Mouse (Mus musculus) intestine, embryonic 15.5 days (tissue): ENCODE data around the gene Ykt6. TPM values are rescaled to one million over a fixed set of nuclear protein-coding genes. Genes with fewer than 3 reads are reported as not detected.

Experiments
- ATAC-seq: fragments of 200-750 bp; cut with Nextera tagmentation; 2 replicates; pipeline ENCODE4 v1.8.0; 2017; ENCODE audit warnings: moderate TSS enrichment, moderate library complexity
- H3K27ac ChIP-seq: fragments of 300-500 bp; sonication (generic); 2 replicates; pipeline ENCODE4 v1.5.1; 2015; ENCODE audit warnings: mild to moderate bottlenecking, inconsistent platforms
- H3K27me3 ChIP-seq: fragments of 300-500 bp; sonication (generic); replicated peaks from 2 replicates; pipeline ENCODE4 v1.6.1; 2015; ENCODE audit warnings: inconsistent platforms
- H3K36me3 ChIP-seq: fragments of 300-500 bp; sonication (generic); 2 replicates; pipeline ENCODE4 v1.6.1; 2015; ENCODE audit warnings: inconsistent platforms
- H3K4me1 ChIP-seq: fragments of 300-500 bp; sonication (generic); replicated peaks from 2 replicates; pipeline ENCODE4 v1.6.1; 2015; ENCODE audit warnings: inconsistent platforms
- H3K4me2 ChIP-seq: fragments of 300-500 bp; sonication (generic); replicated peaks from 2 replicates; pipeline ENCODE4 v1.6.1; 2015; ENCODE audit warnings: mild to moderate bottlenecking, inconsistent platforms
- H3K4me3 ChIP-seq: fragments of 300-500 bp; sonication (generic); replicated peaks from 2 replicates; pipeline ENCODE4 v1.5.1; 2015; ENCODE audit warnings: inconsistent platforms
- H3K9ac ChIP-seq: fragments of 300-500 bp; sonication (generic); 2 replicates; pipeline ENCODE4 v1.6.1; 2015; ENCODE audit warnings: inconsistent platforms
- H3K9me3 ChIP-seq: fragments of 300-500 bp; sonication (generic); 2 replicates; pipeline ENCODE4 v1.6.1; 2016; ENCODE audit warnings: inconsistent platforms
- WGBS: fragments of 180-500 bp; shearing (Covaris S2); methylation state at CpG from one replicate; pipeline ENCODE4 v1.1.7; 2015; 5-methylcytosine and 5-hydroxymethylcytosine counted together
- polyA plus RNA-seq: library from polyadenylated mRNA; unstranded; fragments of >200 nt; fragmentation: Nextera tagmentation; extraction: Ambion mirVana; gene quantifications from 2 replicates; pipeline ENCODE4 v1.2.1, GENCODE M21; 2015

Ykt6 gene
- 48.7 and 51.8 TPM in 2 replicates for polyA plus RNA-seq

GRCm38 (mm10) chr11:5955546-5956276, at the start of gene Ykt6:
Gene Ykt6 (plus strand): TSS chr11:5955693.
- Histone ChIP-seq H3K36me3 (no peaks in the 10 kb centered on the region), H3K9ac (peak within 1 kb of the TSS; percentile 85), H3K4me2 (peak within 1 kb of the TSS; percentile 83), H3K27me3 (no peaks in the 10 kb centered on the region), H3K9me3 (no peaks in the 10 kb centered on the region), H3K27ac (peak within 1 kb of the TSS; percentile 96), H3K4me3 (peak within 1 kb of the TSS; percentile 88), H3K4me1 (peaks cover 10% of the 10 kb centered on the region)
- under 1% methylated on average over 71 of the region's 71 CpGs for WGBS
- peak; percentile 98 for ATAC-seq

DNA sequence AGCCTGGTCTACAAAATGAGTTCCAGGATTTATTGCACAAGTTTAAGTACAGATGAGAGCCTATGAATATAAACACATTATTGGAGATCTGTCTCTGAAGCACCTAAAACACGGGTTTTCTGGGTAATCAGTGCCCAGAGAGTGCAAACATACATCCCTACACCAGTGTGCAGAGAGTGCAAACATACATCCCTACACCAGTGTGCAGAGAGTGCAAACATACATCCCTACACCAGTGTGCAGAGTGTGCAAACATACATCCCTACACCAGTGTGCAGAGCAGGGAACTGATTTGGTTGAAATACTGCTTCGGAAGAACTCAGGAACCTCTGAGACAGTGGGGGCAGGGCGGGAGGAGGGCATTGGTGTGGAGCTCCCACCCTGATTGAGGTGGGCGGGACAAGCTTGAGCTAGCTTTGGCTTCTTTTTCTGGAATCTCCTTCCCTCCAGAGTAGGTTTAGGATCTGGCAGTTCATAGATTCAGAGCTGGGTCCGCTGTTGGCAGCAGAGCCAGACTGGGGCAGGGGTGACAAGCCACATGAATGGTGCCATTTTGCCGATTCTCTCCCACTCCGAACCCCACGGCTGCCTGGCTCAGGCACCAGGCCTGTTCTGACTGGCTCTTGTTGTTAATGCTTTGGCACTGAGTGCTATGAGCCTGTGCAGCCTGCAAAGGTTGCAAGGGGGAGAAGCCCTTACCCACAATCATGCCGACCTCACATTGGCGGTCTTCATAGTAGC, 49.5 kb upstream of the Ykt6 start:
- Histone ChIP-seq H3K9me3 (no peaks in the 10 kb centered on the region), H3K9ac (no peak overlapping the region), H3K4me3 (no peak overlapping the region), H3K27ac (no peak overlapping the region), H3K27me3 (no peaks in the 10 kb centered on the region), H3K4me2 (no peak overlapping the region), H3K36me3 (no peaks in the 10 kb centered on the region), H3K4me1 (peaks cover 18% of the 10 kb centered on the region)
- WGBS, result 85% methylated on average over 10 of the region's 10 CpGs
- ATAC-seq, result no peak

GRCm38 (mm10) chr11:5907096-5907495, 48.4 kb upstream of the Ykt6 start:
- Histone ChIP-seq H3K4me1 (peaks cover 7% of the 10 kb centered on the region), H3K4me2 (no peak overlapping the region), H3K9me3 (no peaks in the 10 kb centered on the region), H3K4me3 (no peak overlapping the region), H3K9ac (no peak overlapping the region), H3K36me3 (no peaks in the 10 kb centered on the region), H3K27ac (no peak overlapping the region), H3K27me3 (no peaks in the 10 kb centered on the region)
- no peak for ATAC-seq
- 63% methylated on average over 5 of the region's 5 CpGs for WGBS

- ATAC-seq, result peak; percentile 91
- Histone ChIP-seq H3K9me3 (no peaks in the 10 kb centered on the region), H3K4me1 (peaks cover 6% of the 10 kb centered on the region; the same call in 1 of the 2 replicates), H3K27me3 (no peaks in the 10 kb centered on the region), H3K27ac (peak overlapping the region; percentile 62), H3K4me2 (0 out of 2 replicates have a peak overlapping the region, but pooled peaks have one; percentile 4), H3K36me3 (no peaks in the 10 kb centered on the region), H3K4me3 (no peak overlapping the region), H3K9ac (no peak overlapping the region)
- WGBS, result 44% methylated on average over 4 of the region's 4 CpGs
Measured at GRCm38 (mm10) chr11:5908642-5909041, 46.9 kb upstream of the Ykt6 start.

DNA sequence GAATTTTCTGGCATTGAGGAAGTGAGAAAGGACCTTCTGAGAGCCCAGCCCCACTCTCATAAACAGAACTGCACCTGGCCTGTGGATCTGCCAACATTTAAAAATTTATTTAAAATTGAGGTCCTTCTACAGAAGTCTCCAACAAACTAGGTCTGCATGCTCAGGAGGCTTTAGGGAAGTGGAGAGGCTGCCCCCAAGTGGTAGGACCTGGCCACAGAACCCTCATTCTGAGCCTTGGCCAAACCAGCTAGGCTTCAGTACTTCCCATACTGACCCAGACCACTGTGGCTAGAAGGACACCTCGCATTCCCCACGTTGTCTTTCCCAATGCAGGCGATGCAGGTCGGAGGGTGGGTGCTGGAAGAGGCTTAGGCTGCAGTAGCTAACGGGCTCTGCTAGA, 42.9 kb upstream of the Ykt6 start:
- 30% methylated on average over 5 of the region's 5 CpGs for WGBS
- H3K4me2 ChIP-seq, result no peak overlapping the region
- no peak overlapping the region for H3K27ac ChIP-seq
- no peaks in the 10 kb centered on the region for H3K27me3 ChIP-seq
- H3K9me3 ChIP-seq, result no peaks in the 10 kb centered on the region
- ATAC-seq, result no peak; the same call in 1 of the 2 replicates
- H3K9ac ChIP-seq, result no peak overlapping the region
- no peak overlapping the region for H3K4me3 ChIP-seq
- peaks cover 2% of the 10 kb centered on the region; the same call in 1 of the 2 replicates for H3K4me1 ChIP-seq
- H3K36me3 ChIP-seq, result no peaks in the 10 kb centered on the region

GRCm38 (mm10) chr11:5913256-5913655, 42.2 kb upstream of the Ykt6 start:
- H3K9me3 ChIP-seq, result no peaks in the 10 kb centered on the region
- no peaks in the 10 kb centered on the region for H3K27me3 ChIP-seq
- H3K4me2 ChIP-seq, result no peak overlapping the region
- H3K36me3 ChIP-seq, result no peaks in the 10 kb centered on the region
- H3K9ac ChIP-seq, result no peak overlapping the region
- peaks cover 2% of the 10 kb centered on the region; the same call in 1 of the 2 replicates for H3K4me1 ChIP-seq
- no peak overlapping the region for H3K4me3 ChIP-seq
- 72% methylated on average over 8 of the region's 8 CpGs for WGBS
- H3K27ac ChIP-seq, result no peak overlapping the region
- no peak for ATAC-seq

- no peaks in the 10 kb centered on the region for H3K27me3 ChIP-seq
- H3K9ac ChIP-seq, result no peak overlapping the region
- ATAC-seq, result no peak
- no peaks in the 10 kb centered on the region for H3K36me3 ChIP-seq
- no peaks in the 10 kb centered on the region for H3K9me3 ChIP-seq
- H3K27ac ChIP-seq, result no peak overlapping the region
- WGBS, result 84% methylated on average over 4 of the region's 4 CpGs
- H3K4me1 ChIP-seq, result peaks cover 2% of the 10 kb centered on the region; the same call in 1 of the 2 replicates
- H3K4me3 ChIP-seq, result no peak overlapping the region
- H3K4me2 ChIP-seq, result no peak overlapping the region
Measured at GRCm38 (mm10) chr11:5913936-5914335, 41.6 kb upstream of the Ykt6 start.

DNA sequence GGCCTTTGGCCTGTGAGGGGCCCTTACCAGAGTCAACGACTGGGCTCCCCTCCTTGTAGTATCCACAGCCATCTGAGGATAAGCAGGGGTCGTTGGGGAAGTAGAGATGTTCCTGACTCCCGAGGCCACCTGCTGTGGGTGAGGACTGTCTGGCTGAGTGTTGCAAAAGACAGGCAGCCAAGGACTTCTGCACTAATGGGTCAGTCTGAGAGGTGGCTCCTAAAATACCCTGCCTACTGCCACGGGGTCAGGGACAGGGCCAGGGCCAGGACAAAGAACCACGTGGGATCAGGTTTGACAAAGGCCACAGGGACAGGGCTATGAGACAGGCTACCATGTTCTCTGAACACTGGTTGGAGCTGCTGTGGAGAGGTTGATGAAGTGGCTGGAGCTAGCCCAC, 40.6 kb upstream of the Ykt6 start:
- Histone ChIP-seq H3K27me3 (no peaks in the 10 kb centered on the region), H3K9me3 (no peaks in the 10 kb centered on the region), H3K9ac (no peak overlapping the region), H3K27ac (no peak overlapping the region), H3K4me3 (no peak overlapping the region), H3K4me1 (peaks cover 2% of the 10 kb centered on the region; the same call in 1 of the 2 replicates), H3K4me2 (no peak overlapping the region), H3K36me3 (no peaks in the 10 kb centered on the region)
- ATAC-seq, result no peak
- WGBS, result 61% methylated on average over 5 of the region's 5 CpGs

- Histone ChIP-seq H3K27ac (no peak overlapping the region), H3K4me3 (no peak overlapping the region), H3K9ac (no peak overlapping the region), H3K36me3 (no peaks in the 10 kb centered on the region), H3K9me3 (no peaks in the 10 kb centered on the region), H3K4me1 (peaks cover 2% of the 10 kb centered on the region; the same call in 1 of the 2 replicates), H3K27me3 (no peaks in the 10 kb centered on the region), H3K4me2 (no peak overlapping the region)
- 73% methylated on average over 5 of the region's 5 CpGs for WGBS
- no peak for ATAC-seq
Measured at GRCm38 (mm10) chr11:5915429-5916177, 39.9 kb upstream of the Ykt6 start.

GRCm38 (mm10) chr11:5916178-5916548, 39.3 kb upstream of the Ykt6 start:
- 69% methylated on average over 8 of the region's 8 CpGs for WGBS
- Histone ChIP-seq H3K9me3 (no peaks in the 10 kb centered on the region), H3K4me3 (no peak overlapping the region), H3K9ac (no peak overlapping the region), H3K36me3 (no peaks in the 10 kb centered on the region), H3K4me2 (no peak overlapping the region), H3K27ac (no peak overlapping the region), H3K27me3 (no peaks in the 10 kb centered on the region), H3K4me1 (peaks cover 2% of the 10 kb centered on the region; the same call in 1 of the 2 replicates)
- ATAC-seq, result no peak

- no peak overlapping the region for H3K4me3 ChIP-seq
- 62% methylated on average over 2 of the region's 2 CpGs for WGBS
- H3K4me2 ChIP-seq, result no peak overlapping the region
- H3K9me3 ChIP-seq, result no peaks in the 10 kb centered on the region
- no peak overlapping the region for H3K9ac ChIP-seq
- H3K36me3 ChIP-seq, result no peaks in the 10 kb centered on the region
- no peaks in the 10 kb centered on the region for H3K27me3 ChIP-seq
- no peak overlapping the region for H3K27ac ChIP-seq
- ATAC-seq, result no peak
- no peaks in the 10 kb centered on the region for H3K4me1 ChIP-seq
Measured at GRCm38 (mm10) chr11:5918111-5918510, 37.4 kb upstream of the Ykt6 start.

GRCm38 (mm10) chr11:5919606-5920005, 35.9 kb upstream of the Ykt6 start:
- Histone ChIP-seq H3K27me3 (no peaks in the 10 kb centered on the region), H3K4me3 (no peak overlapping the region), H3K27ac (no peak overlapping the region), H3K36me3 (no peaks in the 10 kb centered on the region), H3K4me1 (no peaks in the 10 kb centered on the region), H3K9me3 (no peaks in the 10 kb centered on the region), H3K9ac (no peak overlapping the region), H3K4me2 (no peak overlapping the region)
- WGBS, result 92% methylated on average over 4 of the region's 4 CpGs
- ATAC-seq, result no peak
